Mouse (Mus musculus) spleen, adult 2 months (tissue): ENCODE measurements around the gene Arhgap27. TPM values are rescaled to one million over a fixed set of nuclear protein-coding genes. Genes with fewer than 3 reads are reported as not detected.

ENCODE experiments used
- DNase-seq, 2 experiments: peaks; one replicate each; pipeline versions ENCODE4 v3.0.0 to v3.0.0-alpha.2; 2012 to 2021; ENCODE audit warnings: low spot score in 2 of 2, low read depth in 1 of 2
- H3K27ac ChIP-seq: fragments of 200-500 bp; 2 replicates; pipeline ENCODE4 v1.5.1; 2012; ENCODE audit warnings: low read length, inconsistent platforms; ENCODE audit not compliant: insufficient read depth
- H3K27me3 ChIP-seq: fragments of 200-500 bp; 2 replicates; pipeline ENCODE4 v1.6.1; 2012; ENCODE audit warnings: mild to moderate bottlenecking, moderate library complexity, low read length, inconsistent platforms; ENCODE audit not compliant: control insufficient read depth, insufficient read depth
- H3K36me3 ChIP-seq: fragments of 200-500 bp; 2 replicates; pipeline ENCODE4 v1.6.1; 2012; ENCODE audit warnings: mild to moderate bottlenecking, low read length, inconsistent platforms; ENCODE audit not compliant: control insufficient read depth, insufficient read depth
- H3K4me1 ChIP-seq: fragments of 200-500 bp; 2 replicates; pipeline ENCODE4 v1.6.1; 2011; ENCODE audit warnings: inconsistent platforms; ENCODE audit not compliant: control insufficient read depth, insufficient read depth, insufficient read length
- H3K4me3 ChIP-seq: fragments of 200-500 bp; 2 replicates; pipeline ENCODE4 v1.5.1; 2011; ENCODE audit warnings: mild to moderate bottlenecking, inconsistent platforms; ENCODE audit not compliant: insufficient read depth, insufficient read length; ENCODE audit errors: extremely low read depth
- CTCF ChIP-seq: fragments of 200-500 bp; IDR thresholded peaks from 2 replicates; pipeline ENCODE4 v1.5.1; 2011; ENCODE audit warnings: mild to moderate bottlenecking, inconsistent platforms; ENCODE audit not compliant: insufficient read depth, insufficient read length, insufficient replicate concordance; ENCODE audit errors: extremely low read depth
- POLR2A ChIP-seq: fragments of 200-500 bp; IDR thresholded peaks from 2 replicates; pipeline ENCODE4 v1.6.1; 2011; ENCODE audit warnings: low read depth, low read length, inconsistent platforms
- WGBS: fragments of 180-500 bp; shearing (Covaris S2); methylation state at CpG from one replicate; pipeline ENCODE4 v1.1.7; 2018; 5-methylcytosine and 5-hydroxymethylcytosine counted together
- polyA plus RNA-seq: library from polyadenylated mRNA; depleted of rRNA; stranded (reverse); fragments of >200 nt; gene quantifications from 2 replicates; pipeline ENCODE4 v1.2.3, GENCODE M21; 2012

Arhgap27 gene
- polyA plus RNA-seq, 1 experiment = 90.0 TPM

DNA sequence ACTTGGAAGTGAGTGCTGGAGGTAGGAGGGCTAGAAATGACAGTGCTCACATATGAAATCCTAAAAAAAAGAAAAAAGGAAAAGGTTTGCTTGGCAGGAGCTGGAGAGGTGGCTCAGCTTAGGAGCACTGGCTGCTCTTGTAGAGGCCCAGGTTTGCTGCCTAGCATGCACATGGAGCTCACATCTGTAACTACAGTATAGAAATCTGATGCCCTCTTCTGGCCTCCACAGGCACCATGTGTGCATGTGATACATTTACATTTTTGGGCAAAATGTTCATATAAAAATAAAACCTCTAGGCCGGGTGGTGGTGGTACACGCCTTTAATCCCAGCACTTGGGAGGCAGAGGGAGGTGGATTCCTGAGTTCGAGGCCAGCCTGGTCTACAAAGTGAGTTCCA lies 35.6 kb upstream of the Arhgap27 start:
- Histone ChIP-seq H3K27me3 (no peaks in the 10 kb centered on the region), H3K27ac (no peak overlapping the region), H3K4me1 (no peaks in the 10 kb centered on the region), H3K4me3 (no peak overlapping the region), H3K36me3 (peaks cover 30% of the 10 kb centered on the region)
- no peak for TF ChIP-seq POLR2A
- TF ChIP-seq CTCF = no peak
- DNase-seq = no peak
- 62% methylated on average over 3 of the region's 3 CpGs for WGBS

DNA sequence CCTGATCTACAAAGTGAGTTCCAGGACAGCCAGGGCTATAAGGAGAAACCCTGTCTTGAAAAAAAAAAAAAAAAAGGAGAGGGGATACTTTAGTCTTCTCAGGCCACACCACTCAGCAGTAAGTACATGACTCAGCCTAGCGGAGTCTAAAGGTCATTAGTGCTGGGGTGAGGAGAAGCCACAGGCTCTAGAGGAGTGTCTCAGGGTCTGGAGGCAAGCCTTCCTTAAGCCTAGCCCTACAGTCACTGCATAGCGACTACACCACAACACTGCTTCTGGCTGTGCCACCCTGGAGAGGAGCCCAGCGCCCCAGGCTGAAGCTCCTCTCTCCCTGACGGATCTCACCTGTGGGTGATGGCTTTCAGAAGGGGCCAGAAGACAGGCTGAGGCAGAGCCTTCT lies 33.2 kb upstream of the Arhgap27 start:
- DNase-seq = no peak
- H3K27ac ChIP-seq = no peak overlapping the region
- no peaks in the 10 kb centered on the region for H3K4me1 ChIP-seq
- H3K36me3 ChIP-seq = peaks cover 33% of the 10 kb centered on the region
- TF ChIP-seq CTCF (no peak), POLR2A (no peak)
- WGBS = 93% methylated on average over 4 of the region's 4 CpGs
- no peaks in the 10 kb centered on the region for H3K27me3 ChIP-seq
- H3K4me3 ChIP-seq = no peak overlapping the region

DNA sequence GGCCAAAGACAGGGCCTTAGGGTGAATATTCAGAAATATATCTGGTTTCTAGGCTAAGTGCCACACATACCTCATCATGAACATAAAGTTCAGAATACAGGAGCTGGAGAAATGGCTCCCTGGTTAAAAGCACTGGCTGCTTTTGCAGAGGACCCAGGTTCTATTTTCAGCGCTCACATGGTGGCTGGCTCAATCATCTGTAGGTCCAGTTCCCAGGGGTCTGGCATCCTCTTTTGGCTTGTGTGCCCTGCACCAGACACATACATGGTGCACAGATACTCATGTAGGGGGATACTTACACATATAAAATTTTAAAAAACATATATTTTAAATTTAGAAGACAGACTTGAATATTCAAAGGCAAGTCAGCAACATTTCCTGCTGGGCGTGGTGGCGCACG lies 32.7 kb upstream of the Arhgap27 start:
- Histone ChIP-seq H3K4me3 (no peak overlapping the region), H3K27me3 (no peaks in the 10 kb centered on the region), H3K4me1 (no peaks in the 10 kb centered on the region), H3K27ac (no peak overlapping the region), H3K36me3 (peaks cover 35% of the 10 kb centered on the region)
- DNase-seq = no peak
- TF ChIP-seq CTCF (no peak), POLR2A (no peak)
- WGBS = 98% methylated on average over 4 of the region's 4 CpGs

DNA sequence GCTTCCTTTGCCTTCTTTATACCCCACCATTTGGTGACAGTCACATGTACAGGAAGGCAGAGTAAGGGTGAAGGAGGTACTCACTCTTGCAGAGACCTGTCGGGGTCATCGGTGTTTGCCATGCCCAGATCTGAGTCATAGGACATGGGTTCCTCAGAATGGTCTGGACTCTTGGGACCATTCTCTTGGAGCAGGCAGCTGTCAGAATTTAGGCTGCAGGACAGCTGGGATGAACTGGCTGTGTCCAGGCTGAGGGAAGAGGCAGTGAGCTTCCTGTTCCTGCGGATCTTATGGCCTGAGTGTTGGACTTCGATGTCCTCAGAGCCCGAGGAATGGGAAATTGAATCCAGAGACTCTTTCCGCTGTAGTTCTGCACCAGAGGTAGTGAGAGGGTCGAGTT lies 31.1 kb upstream of the Arhgap27 start:
- Histone ChIP-seq H3K4me1 (no peaks in the 10 kb centered on the region), H3K36me3 (peaks cover 38% of the 10 kb centered on the region), H3K27me3 (no peaks in the 10 kb centered on the region), H3K27ac (no peak overlapping the region), H3K4me3 (no peak overlapping the region)
- TF ChIP-seq POLR2A (no peak), CTCF (no peak)
- DNase-seq = no peak
- 92% methylated on average over 7 of the region's 7 CpGs for WGBS

DNA sequence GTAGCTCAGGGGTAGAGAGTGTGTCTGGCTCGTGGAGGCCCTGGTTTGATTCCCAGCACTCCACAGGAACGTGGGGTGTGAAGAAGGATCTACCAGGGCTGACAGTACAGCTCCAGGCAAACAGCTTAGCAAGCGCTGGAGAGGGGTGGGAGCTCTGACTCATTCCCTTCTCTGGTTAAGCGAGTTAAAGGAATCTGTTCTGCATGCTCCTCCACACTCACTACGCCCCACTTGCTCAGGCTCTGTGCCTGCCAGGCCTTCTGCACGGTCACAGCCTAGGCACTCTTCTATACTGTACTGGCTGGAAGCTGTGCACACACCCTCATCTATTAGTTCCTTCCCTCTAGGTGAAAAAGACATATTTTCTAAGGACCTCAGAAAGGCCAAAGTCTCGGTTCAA lies 30.5 kb upstream of the Arhgap27 start:
- Histone ChIP-seq H3K36me3 (peaks cover 38% of the 10 kb centered on the region), H3K27me3 (no peaks in the 10 kb centered on the region), H3K27ac (no peak overlapping the region), H3K4me1 (no peaks in the 10 kb centered on the region), H3K4me3 (no peak overlapping the region)
- 89% methylated on average over 7 of the region's 7 CpGs for WGBS
- no peak for DNase-seq
- TF ChIP-seq CTCF (no peak), POLR2A (no peak)

DNA sequence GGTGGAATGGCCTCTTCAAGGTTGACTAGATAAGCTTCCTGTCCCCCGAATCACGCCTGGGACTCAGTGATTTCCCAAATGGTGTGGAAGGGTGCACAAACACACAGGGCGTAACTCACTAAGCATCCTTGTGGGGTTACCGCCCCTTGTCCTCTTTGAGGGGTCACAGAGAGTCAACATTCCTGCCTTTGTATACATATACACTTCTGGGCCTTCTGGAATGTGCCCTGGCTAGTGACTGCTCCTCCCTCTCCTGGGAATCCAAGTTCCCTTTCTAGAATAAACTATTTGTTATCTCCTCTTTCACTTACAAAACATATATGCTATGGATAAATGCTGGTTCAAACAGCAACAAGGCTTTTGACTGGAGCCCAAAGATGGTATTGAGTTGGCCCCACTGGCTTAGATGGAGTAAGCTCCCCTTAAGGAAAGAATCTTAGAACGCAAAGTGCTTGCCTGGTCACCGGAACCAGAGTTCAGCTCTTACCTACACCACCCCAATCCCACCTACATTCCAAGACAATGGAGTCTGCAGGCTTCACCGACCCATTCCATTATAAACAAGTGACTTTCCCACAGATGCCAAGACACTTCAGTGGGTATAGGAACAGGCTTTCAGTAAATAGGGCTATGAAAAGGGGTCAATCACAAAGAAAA lies 24.5 kb upstream of the Arhgap27 start:
- WGBS = 80% methylated on average over 7 of the region's 7 CpGs
- Histone ChIP-seq H3K36me3 (peaks cover 20% of the 10 kb centered on the region), H3K4me1 (no peaks in the 10 kb centered on the region), H3K27me3 (no peaks in the 10 kb centered on the region), H3K4me3 (no peak overlapping the region), H3K27ac (no peak overlapping the region)
- TF ChIP-seq POLR2A (no peak), CTCF (no peak)
- DNase-seq = no peak

DNA sequence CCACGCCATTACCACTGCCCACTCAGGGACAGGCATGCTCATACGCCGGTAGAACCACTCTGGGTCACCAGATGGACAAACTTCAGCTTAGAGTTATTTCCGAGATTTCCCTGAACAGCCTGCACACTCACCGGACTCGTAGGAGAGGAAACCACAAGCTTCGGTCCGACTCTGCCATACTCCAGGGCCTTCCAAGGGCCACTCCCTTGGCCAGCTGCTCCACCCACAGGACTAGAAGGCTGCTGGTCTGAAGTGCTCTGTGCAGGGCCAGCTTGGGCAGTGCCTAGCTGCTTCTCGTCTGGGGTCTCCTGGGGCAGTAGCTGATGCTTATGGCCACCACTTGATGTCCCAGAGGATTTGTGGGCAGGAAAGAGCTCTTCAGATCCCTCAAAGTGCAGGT lies 23.3 kb upstream of the Arhgap27 start:
- Histone ChIP-seq H3K27me3 (no peaks in the 10 kb centered on the region), H3K4me3 (no peak overlapping the region), H3K27ac (no peak overlapping the region), H3K36me3 (peaks cover 18% of the 10 kb centered on the region), H3K4me1 (peaks cover 8% of the 10 kb centered on the region; the same call in 1 of the 2 replicates)
- TF ChIP-seq CTCF (no peak), POLR2A (no peak)
- DNase-seq = no peak
- WGBS = 75% methylated on average over 9 of the region's 9 CpGs
